Mouse (Mus musculus): ENCODE measurements around the gene Fam19a2. TPM values are rescaled to one million over a fixed set of nuclear protein-coding genes. Genes with fewer than 3 reads are reported as not detected.

The Fam19a2 gene
- polyA plus RNA-seq, 1 experiment = 0.78 TPM

- no peaks in the 10 kb centered on the region for H3K27me3 ChIP-seq (ENCODE audit: control insufficient read depth, insufficient read depth, low read length)
- H3K4me1 ChIP-seq (ENCODE audit: control insufficient read depth, insufficient read depth, low read length) = no peaks in the 10 kb centered on the region
- no peak for TF ChIP-seq CTCF (IDR thresholded peaks at IDR 0.05; ENCODE audit: control insufficient read depth, insufficient read depth, insufficient replicate concordance, low read depth, low read length)
- TF ChIP-seq POLR2A (IDR thresholded peaks at IDR 0.05; ENCODE audit: control insufficient read depth, low read depth, low read length) = no peak
- H3K27ac ChIP-seq (ENCODE audit: control insufficient read depth, insufficient read depth, low read depth, low read length) = no peak overlapping the region
- H3K36me3 ChIP-seq (ENCODE audit: control insufficient read depth, insufficient read depth, low read length) = no peaks in the 10 kb centered on the region
- no peak overlapping the region for H3K4me3 ChIP-seq (ENCODE audit: control insufficient read depth, low read depth, low read length)
Observed at GRCm38 (mm10) chr10:123789374-123789773, 525.6 kb downstream of the Fam19a2 start.

Other genes starting within 250 kb of the Fam19a2 start
- gene Mon2, start 187.5 kb upstream of the Fam19a2 start, polyA plus RNA-seq (2012; rRNA removed) = 17.0 and 19.6 TPM in 2 replicates
- 106 and 138 TPM in 2 replicates for gene Usp15, start 67.0 kb upstream of the Fam19a2 start, polyA plus RNA-seq (2012; rRNA removed)